Mouse (Mus musculus) gastrocnemius, postnatal 25 days (tissue): Measurements from ENCODE around the gene Gp1ba. TPM values are rescaled to one million over a fixed set of nuclear protein-coding genes. Genes with fewer than 3 reads are reported as not detected.

Source experiments
- DNase-seq: peaks from one replicate; pipeline ENCODE4 v3.0.0; 2022
- long read RNA-seq, 2 experiments: library from polyadenylated mRNA; stranded (forward); transcript quantifications; one replicate each; pipeline ENCODE4 v2.0.0; 2021
- total RNA-seq, 2 experiments: library from RNA; stranded (reverse); gene quantifications; 1 replicate in 1 of 2; 2 replicates in 1 of 2; pipeline ENCODE4 v1.2.3; 2021

Gene Gp1ba
- total RNA-seq, result not detected
- long read RNA-seq, experiment 1, result 0 reads
- long read RNA-seq, experiment 2, result 0 reads

- DNase-seq, result no peak
Observed at GRCm38 (mm10) chr11:70638714-70639278, at the start of gene Gp1ba. TSS of gene Gp1ba (plus strand) at chr11:70639122.

DNA sequence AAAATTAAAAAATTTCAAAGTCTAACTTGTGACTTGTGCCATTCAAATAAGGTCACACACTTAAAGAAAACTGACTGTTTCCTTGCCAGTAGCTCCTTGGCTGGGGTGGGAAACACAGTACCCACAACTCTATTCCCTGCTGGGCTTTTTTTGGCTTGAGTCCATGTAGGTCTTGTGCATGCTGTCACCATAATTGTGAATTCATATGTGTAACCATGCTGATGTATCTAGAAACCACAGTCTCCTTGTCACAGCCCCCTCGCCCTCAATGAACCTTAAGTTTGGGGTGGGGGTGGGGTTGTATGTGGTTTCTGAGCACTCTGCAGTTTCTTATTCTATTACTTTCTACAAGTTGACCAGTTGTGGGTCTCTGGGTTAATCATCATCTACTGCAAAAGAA, 47.2 kb upstream of the Gp1ba start:
- no peak for DNase-seq

DNA sequence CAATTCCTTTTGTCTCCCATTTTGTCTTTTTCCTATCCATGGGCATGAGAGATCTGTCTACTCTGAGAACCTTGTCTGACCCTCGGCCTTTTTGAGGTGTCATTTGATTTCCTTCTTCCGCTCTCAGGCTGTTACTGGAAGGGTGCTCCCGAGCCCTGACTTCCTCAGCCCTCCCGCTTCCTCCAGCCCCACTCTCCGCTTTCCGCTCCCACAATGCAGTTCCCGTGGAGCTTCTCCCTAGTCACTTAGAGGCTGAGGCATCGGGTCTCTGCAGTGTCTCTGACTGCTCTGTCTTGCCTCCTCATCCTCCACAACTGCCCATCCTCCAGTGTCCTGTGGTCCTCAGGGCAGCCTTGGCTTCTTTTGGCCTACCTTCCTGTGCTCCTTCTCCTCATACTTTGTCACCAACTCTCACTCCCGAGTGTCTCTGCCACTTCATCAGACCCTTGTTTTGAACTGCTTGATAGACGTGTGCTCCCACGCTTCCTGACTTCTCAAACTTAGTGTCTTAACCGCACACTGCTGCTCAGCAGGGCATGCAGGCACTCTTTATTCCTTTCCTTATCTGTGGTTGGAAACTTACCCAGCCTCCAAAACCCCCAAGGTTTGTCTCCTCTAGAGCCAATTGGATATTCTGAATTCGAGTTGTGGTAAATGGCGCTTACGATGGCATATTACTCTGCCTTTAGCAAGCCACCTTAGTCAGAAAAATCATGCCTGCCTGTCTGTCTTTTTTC, 44.5 kb upstream of the Gp1ba start:
- no peak for DNase-seq

- no peak for DNase-seq
Observed at GRCm38 (mm10) chr11:70595638-70596037, 43.3 kb upstream of the Gp1ba start.

- no peak for DNase-seq
Observed at GRCm38 (mm10) chr11:70596094-70596493, 42.8 kb upstream of the Gp1ba start.

DNA sequence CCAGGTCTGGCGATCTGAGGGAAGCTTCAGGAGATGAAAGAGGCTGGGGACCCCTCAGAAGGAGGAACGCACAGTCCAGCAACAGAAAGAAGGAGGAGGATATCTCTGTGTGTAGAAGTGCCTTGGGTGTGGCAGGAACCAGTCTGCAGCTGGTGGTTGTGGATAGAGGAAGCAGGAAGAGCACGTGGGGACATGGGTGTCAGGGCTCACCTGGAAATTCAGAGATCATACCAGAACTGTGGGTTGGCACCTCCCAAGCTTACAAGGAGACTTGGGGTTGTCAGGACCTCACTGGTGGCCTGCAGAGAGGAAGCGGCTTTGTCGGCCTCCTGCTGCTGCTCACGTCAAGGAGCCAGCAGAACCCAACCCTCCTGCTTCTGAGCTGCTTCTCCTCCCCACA, 41.6 kb upstream of the Gp1ba start:
- no peak for DNase-seq

- DNase-seq, result no peak
Observed at GRCm38 (mm10) chr11:70598451-70598953, 40.4 kb upstream of the Gp1ba start.

DNA sequence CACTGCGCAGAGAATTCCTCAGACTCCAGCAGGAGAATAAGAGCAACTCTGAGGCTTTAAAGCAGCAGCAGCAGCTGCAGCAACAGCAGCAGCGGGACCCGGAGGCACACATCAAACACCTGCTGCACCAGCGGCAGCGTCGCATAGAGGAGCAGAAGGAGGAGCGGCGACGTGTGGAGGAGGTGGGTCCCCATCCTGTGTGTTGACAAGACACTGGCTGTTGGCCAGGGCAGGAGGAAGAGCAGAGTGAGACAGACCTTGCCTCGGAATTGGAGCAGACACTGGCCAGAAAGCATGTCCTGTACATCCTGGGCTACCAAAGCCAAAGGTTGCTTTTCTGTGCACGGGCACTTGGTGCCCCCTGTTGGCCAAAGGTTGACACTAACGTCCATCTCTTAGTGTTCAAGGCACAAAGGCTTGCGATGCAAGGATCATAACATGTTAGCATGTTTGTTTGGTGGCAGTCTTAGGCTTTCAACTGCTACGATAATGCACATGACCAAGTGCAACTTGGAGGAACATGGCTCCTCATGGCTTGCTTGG, 33.8 kb upstream of the Gp1ba start:
- peak; percentile 42 for DNase-seq

GRCm38 (mm10) chr11:70606717-70607116, 32.2 kb upstream of the Gp1ba start:
- no peak for DNase-seq

GRCm38 (mm10) chr11:70607611-70608010, 31.3 kb upstream of the Gp1ba start:
- no peak for DNase-seq

- DNase-seq, result no peak
Observed at GRCm38 (mm10) chr11:70608381-70609066, 30.4 kb upstream of the Gp1ba start.

DNA sequence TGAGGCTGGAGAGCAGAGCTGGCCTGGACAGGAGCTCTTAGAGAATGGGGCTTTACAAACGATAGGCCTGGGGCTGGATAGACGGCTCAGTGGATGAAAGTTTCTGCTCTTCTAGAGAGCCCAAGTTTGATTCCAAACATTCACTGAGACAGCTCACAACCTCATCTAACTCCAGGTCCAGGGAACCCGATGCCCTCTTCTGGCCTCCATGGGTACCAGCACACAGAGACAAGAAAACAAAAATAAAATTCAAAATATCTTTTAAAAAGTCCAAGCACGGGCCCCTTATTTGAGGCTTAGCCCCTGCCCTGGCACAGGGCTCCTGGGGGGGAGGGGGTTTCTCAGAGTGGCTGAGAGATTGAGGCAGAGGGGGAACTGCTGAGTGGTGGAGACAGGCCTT, 28.2 kb upstream of the Gp1ba start:
- DNase-seq, result no peak

GRCm38 (mm10) chr11:70612505-70612904, 26.4 kb upstream of the Gp1ba start:
- no peak for DNase-seq

DNA sequence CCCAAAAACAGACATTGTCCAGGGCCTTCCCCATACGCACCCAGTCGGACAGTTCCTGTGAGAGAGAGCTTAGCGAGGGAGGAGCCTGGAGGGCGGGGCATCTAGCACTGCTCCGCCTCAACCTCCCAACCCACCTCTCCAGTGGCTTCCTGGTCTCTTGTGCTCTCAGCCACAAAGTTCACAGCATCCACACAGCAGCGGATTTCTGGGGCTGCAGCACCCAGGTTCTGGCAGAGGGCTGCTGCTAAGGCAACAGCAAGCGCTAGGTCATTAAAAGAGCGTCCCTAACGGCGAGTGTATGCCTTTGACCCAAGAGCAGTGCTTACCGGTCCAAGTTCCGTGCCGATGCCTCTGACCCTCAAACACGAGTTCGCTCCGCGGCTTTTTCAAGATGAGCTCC, 23.8 kb upstream of the Gp1ba start:
- DNase-seq, result peak; percentile 67

DNA sequence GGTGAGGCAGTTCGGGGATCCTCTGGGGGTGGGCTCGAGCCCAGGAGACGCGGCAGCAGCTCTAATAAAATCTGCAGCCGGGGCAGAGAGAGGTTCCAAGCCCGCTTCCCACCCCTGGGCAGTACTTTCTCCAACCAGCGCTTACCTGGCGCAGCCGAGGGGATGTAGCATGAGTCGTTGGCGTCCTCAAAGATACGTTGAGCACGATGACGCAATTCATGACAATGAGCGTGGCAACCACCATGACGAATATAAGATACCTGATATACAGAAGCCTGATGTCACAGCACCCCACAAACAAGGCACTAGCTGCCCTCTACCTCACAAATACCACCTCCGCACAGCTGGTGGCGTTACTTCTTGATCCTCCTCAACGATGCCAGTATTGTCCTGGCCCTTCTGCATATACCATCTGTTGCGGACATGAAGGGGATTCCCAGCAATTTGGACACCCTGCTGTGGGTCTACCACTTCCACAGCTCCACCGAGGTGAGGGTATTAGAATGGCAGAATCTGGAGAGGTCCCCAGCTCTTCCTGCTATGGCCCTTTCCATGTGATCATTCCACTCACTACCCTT, 23.3 kb upstream of the Gp1ba start, which contains the start of gene 4930544D05Rik:
Gene 4930544D05Rik, plus strand, starts transcription at position 333 of the 578 bp plus-strand sequence.
- DNase-seq, result no peak

DNA sequence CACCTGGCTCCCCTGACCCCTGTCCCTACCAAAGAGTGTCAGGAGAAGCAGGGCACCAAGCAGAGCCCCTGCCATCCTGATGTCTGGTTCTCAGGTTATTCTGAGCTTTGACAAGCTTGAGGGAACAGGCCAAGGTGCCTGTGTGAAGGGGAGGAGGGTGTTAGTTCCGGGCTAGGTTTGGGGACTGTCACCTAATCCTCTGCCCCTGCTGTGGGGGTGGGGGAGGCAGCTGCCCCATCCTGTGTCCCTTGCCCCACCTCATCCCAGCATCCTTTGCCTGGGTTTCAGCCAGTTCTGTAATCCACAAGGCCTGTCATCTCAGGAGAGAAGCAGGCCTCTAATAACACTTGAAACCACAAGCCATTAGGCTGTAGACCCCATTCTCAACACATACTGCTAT, 19.8 kb upstream of the Gp1ba start, which contains the start of gene Chrne:
Gene Chrne, minus strand, starts transcription at position 116 of the 400 bp plus-strand sequence.
- DNase-seq, result peak; percentile 70

- peak; percentile 67 for DNase-seq
Observed at GRCm38 (mm10) chr11:70621972-70622814, 16.7 kb upstream of the Gp1ba start.

- no peak for DNase-seq
Observed at GRCm38 (mm10) chr11:70623053-70623742, 15.7 kb upstream of the Gp1ba start.

DNA sequence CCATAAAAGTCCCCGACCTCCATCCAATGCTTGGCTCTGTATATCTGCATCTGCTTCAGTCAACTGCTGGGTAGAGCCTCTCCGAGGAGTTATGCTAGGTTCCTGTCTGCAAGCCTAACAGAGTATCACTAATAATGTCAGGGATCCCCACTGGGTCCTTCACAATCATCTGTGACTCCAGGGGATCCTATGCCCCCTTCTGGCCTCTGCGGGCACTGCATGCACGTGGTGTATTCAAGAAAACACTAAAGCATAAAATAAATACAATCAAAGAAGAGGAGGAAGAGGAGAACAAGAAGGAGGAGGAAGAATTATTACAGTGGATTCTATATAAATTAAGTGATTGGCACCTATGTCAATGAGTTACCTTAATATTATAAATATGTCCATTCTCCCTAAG, 13.4 kb upstream of the Gp1ba start:
- DNase-seq, result no peak

DNA sequence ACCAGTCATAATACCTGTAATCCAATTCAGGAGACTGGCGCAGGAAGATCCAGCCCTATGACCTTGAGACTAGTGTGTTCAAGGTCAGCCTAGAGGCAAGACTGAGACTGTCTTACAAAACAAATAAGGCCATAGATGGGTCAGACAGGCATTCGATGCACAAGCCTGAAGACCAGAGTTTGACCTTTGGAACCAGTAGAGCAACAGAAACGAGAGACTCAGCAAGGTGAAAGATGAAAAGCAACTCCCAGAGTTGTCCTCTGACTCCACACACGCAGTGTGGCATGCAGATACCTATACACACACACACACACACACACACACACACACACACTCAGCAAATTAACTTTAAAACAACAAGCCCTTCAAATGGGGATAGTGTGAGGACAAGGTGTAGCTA, 12.0 kb upstream of the Gp1ba start:
- DNase-seq, result no peak

- no peak for DNase-seq
Observed at GRCm38 (mm10) chr11:70628431-70628830, 10.5 kb upstream of the Gp1ba start.
